Mouse (Mus musculus): Measurements from ENCODE around the gene Psmd3. TPM values are rescaled to one million over a fixed set of nuclear protein-coding genes. Genes with fewer than 3 reads are reported as not detected.

The Psmd3 gene
- total RNA-seq, 2 experiments from 2014 or later = 112 to 113 TPM

Other genes starting within 250 kb of the Psmd3 start
- 10 to 100 TPM; 28.0 to 31.6 TPM for gene Mien1, start 243.6 kb upstream of the Psmd3 start, total RNA-seq (2021)
- gene Grb7, start 236.2 kb upstream of the Psmd3 start, total RNA-seq (2021) = under 1 TPM; 0.09 to 0.18 TPM
- under 1 TPM; 0.09 to 0.93 TPM for gene Ikzf3, start 136.5 kb upstream of the Psmd3 start, total RNA-seq (2021)
- not detected for gene Zpbp2, start 131.5 kb upstream of the Psmd3 start, total RNA-seq (2021)
- gene Ormdl3, start 95.2 kb upstream of the Psmd3 start, total RNA-seq (2021) = 10 to 100 TPM; 20.4 to 23.1 TPM
- gene Lrrc3c, start 84.3 kb upstream of the Psmd3 start, total RNA-seq (2021) = not detected
- 10 to 100 TPM in 1 of 2 experiments, 1 to 10 TPM in 1; 8.2 to 10.3 TPM for gene Gm12355, start 56.9 kb upstream of the Psmd3 start, total RNA-seq (2021)
- gene Gsdma3, start 56.2 kb upstream of the Psmd3 start, total RNA-seq (2021) = under 1 TPM; 0.45 to 0.47 TPM
- not detected for gene Gsdma2, start 35.8 kb upstream of the Psmd3 start, total RNA-seq (2021)
- gene Gsdma, start 18.2 kb upstream of the Psmd3 start, total RNA-seq (2021) = not detected
- not detected for gene Csf3, start 18.7 kb downstream of the Psmd3 start, total RNA-seq (2021)
- 10 to 100 TPM; 47.8 to 52.5 TPM for gene Med24, start 46.9 kb downstream of the Psmd3 start, total RNA-seq (2021)
- 100 to 1,000 TPM; 149 to 169 TPM for gene Thra, start 58.1 kb downstream of the Psmd3 start, total RNA-seq (2021)
- gene Nr1d1, start 92.8 kb downstream of the Psmd3 start, total RNA-seq (2021) = 10 to 100 TPM; 42.4 to 58.7 TPM
- 10 to 100 TPM; 62.6 to 74.1 TPM for gene Msl1, start 113.0 kb downstream of the Psmd3 start, total RNA-seq (2021)
- gene Casc3, start 122.4 kb downstream of the Psmd3 start, total RNA-seq (2021) = 10 to 100 TPM; 19.1 to 26.2 TPM
- gene Rapgefl1, start 154.2 kb downstream of the Psmd3 start, total RNA-seq (2021) = 1 to 10 TPM; 1.9 to 2.6 TPM
- 1 to 10 TPM; 6.3 to 9.0 TPM for gene Wipf2, start 181.1 kb downstream of the Psmd3 start, total RNA-seq (2021)
- gene Cdc6, start 225.2 kb downstream of the Psmd3 start, total RNA-seq (2021) = 1 to 10 TPM; 2.3 to 3.5 TPM
- gene Rara, start 245.3 kb downstream of the Psmd3 start, total RNA-seq (2021) = 10 to 100 TPM; 22.6 to 31.5 TPM

All from gastrocnemius, postnatal 10 days (tissue).